Mouse (Mus musculus) large intestine, adult 2 months (tissue): ENCODE results near the gene Zc3h12c. TPM values are rescaled to one million over a fixed set of nuclear protein-coding genes. Genes with fewer than 3 reads are reported as not detected.
A peak's percentile ranks its signal among the peaks of the same experiment; 100 is the strongest.
"Not testable (repeated sequence)": the region's sequence is repeated elsewhere in the genome, so short reads cannot be mapped to it uniquely, and the experiment has no call there.

Source experiments
- DNase-seq: peaks from one replicate; pipeline ENCODE4 v3.0.0-alpha.2; 2012; ENCODE audit warnings: low read depth, low spot score
- WGBS: fragments of 180-500 bp; shearing (Covaris S2); methylation state at CpG from one replicate; pipeline ENCODE4 v1.1.7; 2018; 5-methylcytosine and 5-hydroxymethylcytosine counted together
- polyA plus RNA-seq: library from polyadenylated mRNA; depleted of rRNA; stranded (reverse); fragments of >200 nt; gene quantifications from 2 replicates; pipeline ENCODE4 v1.2.3, GENCODE M21; 2012

Gene Zc3h12c
- polyA plus RNA-seq, 1 experiment: 0.35 TPM

DNA sequence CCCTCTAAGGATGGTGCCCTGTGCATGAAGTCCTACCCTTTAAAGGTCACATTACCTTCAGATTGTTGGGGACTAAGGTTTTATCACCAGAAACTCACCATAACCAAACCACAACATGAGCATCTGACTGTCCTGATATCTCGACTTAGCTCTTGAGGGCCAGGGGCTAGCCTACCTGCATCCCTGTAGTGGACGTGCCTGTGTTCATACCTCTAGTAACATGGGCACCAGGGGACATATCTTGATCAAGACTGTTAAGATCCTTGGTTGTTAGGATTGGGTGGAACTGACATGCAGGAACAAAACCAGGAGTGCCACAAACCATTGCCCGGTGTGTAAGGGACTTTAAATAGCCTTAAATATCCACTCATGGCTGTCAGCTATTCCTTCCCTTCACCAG is 61.2 kb downstream of the Zc3h12c start:
- WGBS: 95% methylated on average over 3 of the region's 3 CpGs
- no peak for DNase-seq

DNA sequence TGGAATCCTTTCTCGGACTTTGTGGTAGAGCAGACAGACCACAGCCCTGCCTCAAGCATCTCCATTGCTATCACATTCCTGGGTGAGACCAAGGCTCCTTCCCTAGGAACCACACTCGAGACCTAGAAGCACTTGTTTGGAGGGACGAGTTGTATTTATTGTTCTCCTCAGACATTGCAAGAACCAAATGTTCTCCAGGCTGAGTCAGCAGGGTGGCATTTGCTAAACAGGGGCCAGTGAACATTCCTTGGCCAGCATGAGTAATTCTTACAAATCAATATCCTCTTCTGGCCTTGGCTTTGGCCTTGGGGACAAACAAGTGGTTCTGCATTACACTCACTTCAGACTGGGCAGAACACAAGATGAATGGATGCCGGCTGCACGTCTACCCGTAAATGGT is 62.9 kb downstream of the Zc3h12c start:
- WGBS: 61% methylated on average over 6 of the region's 6 CpGs
- DNase-seq: no peak

DNA sequence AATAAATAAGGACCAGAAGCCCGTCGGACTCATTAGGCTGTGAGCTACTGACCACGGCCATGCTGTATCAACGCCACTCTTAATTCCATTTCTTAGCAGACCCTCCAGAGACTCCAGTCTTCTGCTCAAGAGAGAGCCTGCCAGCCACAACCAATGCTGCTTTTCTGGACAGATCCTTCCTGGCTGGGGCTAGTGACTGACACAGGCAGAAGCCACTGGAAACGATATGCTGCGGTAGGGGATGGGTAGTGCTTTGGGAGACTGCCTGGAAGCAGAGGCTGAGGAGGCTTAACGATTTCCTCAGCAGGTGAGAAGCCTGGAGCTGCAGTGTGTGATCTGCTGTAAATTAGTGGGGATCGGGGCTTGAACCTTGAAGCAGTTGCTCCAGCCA is 64.2 kb downstream of the Zc3h12c start:
- WGBS: 70% methylated on average over 8 of the region's 8 CpGs
- DNase-seq: no peak

DNA sequence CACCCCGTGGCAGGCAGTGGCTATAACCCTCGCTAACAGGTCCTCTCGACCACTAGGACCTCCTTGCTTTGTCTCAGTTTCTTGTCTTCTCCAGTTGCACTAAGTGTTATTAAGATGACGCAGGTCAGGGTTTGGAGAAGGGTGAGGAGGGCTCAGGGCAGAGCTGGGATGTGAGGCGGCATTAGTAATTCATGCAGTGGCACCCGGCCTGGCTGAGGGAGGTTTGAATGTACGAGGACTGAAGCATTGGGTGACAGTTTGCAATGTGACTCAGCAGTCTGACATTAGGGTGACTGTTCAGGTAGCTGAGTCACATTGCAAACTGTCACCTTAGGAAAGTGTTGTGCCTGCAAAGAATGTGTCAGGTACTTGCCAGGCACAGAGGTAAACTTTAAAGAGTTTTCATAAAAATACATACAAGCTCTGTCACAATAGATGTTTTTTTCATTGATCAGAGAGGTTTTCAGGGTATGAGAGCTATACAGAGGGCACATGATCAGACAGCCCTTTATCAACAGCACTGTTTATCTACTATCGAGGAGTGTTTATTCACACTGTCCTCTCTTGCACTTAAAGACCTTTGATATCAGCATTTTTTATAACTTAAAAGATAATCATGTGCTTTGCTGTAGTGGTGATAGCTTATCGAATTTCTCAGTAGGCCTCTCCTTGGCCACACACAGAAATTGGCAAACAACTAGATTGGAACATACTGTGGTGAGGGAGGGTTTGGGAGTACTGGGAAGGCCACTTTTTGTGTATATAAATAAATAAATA is 64.7 kb downstream of the Zc3h12c start:
- no peak for DNase-seq
- WGBS: 53% methylated on average over 9 of the region's 9 CpGs

DNA sequence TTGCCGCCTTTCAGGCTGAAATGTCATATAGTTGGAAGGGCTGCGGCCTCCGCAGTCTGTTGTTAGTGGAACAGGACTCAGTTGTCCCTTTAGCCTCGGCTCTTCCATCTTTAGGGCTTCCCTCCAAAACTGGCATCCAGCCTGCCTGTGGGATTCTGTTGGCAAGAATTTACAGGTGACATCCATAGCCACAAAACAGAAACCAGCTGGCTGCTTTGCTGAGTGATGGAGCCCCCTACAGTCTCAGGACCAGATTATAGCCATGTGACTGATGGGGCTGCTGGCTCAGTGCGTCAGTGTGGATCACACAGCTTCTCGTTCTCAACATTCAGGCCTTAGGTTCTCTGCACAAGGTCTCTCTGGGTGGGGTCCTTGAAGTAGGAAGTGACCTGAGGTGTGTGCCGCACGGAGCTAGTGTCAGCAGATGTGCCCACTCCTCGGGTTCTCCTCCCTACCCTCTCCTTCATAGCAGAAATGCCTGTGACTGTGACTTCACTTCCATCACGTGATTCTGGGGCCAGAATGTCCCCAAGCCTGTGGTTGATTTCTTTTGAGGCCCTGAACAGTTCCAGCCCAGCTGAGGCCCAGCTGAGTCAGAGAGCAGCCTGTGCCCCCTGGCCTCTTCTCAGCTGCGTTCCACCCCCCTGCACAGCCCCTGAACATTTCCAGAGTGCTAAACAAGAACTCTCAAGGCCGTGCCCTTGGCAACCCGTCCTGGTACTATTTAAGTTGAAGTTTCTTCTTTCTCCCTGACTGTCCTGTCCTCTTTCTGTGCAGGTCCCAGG is 66.1 kb downstream of the Zc3h12c start:
- WGBS: 67% methylated on average over 13 of the region's 13 CpGs
- no peak for DNase-seq

DNA sequence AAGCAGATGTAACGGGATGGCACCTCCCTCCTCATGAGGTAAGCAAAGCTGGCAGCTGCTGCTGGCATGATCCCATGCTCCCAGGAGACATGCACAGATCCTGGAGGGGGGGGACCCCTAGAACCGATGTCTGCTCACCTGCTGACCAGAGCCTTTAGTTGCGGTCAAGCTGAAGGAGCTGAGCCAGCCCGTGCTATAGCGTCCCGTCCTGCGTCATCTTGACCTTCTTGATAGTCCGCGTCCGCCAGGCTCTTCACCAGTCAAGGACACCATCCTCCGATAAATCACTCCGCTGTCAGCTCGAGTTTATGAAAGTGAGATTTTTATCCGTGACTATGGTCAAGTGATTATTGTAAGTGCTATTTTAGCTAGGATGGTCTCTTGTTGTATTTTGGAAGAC is 67.9 kb downstream of the Zc3h12c start:
- no peak for DNase-seq
- WGBS: 85% methylated on average over 14 of the region's 14 CpGs

DNA sequence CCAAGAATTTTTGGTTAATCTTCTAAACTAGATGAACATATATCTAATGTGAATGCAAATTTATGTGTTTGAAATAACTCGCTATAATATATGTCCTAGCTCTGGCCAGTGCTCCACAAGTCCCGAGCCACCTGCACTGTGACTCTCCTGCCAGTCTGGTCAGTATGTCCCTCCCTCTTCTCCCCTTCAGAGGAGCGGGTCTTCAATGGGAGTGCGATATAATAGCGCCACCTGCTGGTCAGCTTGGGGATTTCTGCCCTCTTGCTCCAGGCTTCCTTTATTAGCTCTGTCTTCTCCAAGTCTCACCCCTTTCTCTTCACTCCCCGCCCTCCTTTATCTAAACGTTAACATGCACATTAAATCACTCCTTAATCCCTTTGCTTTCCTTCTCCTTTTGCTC is 69.8 kb downstream of the Zc3h12c start:
- peak; percentile 11 for DNase-seq
- under 1% methylated on average over 7 of the region's 7 CpGs for WGBS

DNA sequence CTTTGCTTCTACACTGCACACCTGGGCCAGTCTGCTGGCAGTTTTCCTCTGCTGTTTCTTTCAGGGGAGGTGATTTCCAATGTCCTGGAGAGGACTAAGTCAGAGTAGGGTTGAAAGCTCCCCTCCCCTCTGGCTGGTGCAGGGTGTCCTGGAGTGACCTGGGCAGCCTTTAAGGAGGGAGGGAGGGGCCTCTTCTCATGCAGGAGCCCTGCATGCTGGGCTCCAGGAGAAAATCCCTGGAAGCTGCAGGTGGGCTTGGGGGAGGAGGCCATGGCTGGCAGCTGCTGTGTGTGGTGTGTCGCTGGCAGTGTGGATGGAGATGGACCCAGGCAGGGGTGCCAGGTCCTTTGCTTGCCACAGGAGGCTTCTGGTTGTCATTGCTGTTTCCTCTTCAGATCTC is 71.0 kb downstream of the Zc3h12c start:
- DNase-seq: no peak
- WGBS: 77% methylated on average over 1 of the region's 1 CpGs

DNA sequence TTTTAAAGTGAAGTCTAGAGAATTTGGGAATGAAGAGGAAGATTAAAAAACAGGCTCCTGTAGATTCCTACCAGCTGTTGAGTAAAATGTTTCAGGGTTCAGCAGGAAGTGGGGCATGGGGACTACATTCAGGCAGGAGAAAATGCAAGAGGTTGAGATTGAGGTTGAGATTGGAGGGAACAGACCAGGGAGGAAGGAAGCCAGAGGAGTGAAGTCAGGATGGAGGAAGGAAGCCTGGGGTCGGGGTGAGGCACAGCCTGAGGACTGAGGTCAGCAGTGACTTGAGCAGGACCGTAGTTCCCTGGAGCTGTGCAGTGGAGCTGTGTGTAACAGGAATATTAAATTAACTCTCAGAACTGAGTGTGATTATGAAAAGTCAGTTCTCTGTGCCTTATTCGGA is 72.7 kb downstream of the Zc3h12c start:
- 68% methylated on average over 3 of the region's 3 CpGs for WGBS
- no peak for DNase-seq

DNA sequence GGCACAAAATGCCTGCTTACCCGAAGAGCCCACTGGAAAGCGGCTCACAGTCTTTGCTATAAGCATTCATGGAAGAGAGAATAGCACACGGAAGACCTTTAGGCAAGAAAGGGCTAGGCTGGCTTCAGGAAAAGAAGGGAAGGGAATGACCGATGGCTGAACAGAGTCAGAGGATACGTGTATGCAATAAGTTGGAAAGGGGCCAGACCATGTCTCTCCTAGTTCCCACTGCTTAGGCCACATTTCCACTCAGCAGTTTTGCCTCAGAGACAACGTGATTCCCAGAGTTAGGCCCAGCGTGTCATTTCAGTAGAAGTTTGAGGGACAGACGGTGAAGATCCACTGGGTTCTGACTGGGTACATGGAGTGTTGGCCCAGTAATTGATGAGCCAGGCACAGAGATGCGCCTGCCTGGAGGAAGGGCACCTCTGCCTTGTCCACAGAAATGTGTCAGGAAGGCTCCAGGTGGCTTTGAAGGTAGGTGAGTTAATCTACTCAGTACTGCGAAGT is 73.8 kb downstream of the Zc3h12c start:
- 78% methylated on average over 10 of the region's 10 CpGs for WGBS
- DNase-seq: no peak

DNA sequence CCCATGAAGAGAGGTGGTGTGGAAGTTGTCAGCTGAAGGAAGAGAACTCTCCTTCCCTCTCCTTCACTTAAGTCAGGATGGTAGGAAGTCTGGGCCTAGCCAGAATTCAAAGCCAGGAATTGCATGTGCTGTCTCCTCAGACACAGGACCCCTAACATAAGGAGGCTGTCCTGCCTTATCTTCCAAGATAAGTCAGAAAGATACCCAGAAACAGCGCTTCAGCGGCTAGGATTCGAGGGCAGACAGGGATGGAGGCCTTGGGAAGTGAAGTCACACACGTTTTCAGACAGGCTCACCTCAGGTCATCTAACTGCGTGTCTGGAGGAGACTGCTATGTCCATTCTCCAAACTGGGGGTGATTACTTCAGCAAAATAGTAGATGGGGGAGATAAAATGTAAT is 74.4 kb downstream of the Zc3h12c start:
- 86% methylated on average over 5 of the region's 5 CpGs for WGBS
- no peak for DNase-seq

DNA sequence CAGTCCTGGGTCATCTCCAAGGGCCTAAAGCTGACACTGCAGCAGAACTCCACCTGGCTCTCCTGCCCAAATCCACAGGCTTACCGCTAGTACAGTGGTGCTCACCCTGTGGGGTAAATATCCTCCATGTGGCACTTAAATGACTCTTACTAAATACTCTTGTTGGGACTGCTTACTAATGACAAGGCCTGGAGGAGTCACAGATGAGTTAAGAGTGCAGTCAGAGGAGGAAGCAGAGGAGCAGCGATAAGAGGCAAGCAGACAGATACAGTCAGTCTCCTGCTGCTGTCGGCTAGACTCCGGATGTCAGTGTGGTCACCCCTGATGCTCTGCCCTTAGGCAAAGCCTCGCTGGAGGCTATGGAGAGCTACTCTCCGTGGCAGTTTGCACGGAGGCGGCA is 75.3 kb downstream of the Zc3h12c start:
- 78% methylated on average over 8 of the region's 8 CpGs for WGBS
- DNase-seq: no peak

DNA sequence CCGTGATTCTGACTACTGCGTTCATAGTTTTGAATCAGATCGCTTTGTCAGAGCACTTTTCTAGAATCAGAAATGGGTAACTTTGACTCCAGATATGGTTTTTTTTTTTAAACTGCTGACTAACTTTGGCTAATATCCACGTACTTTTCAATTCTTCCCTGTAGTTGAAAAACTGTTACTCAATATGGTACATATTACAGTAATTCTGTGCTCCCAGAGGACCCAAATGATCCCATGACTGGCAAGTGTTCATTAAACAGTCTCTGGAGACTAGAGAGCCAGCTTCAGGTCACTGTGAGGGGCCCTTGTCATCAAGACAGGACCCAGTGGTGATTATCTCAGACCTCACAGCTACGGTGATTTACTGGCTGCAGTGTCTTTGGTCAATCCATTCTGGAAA is 76.1 kb downstream of the Zc3h12c start:
- WGBS: 89% methylated on average over 5 of the region's 5 CpGs
- no peak for DNase-seq

DNA sequence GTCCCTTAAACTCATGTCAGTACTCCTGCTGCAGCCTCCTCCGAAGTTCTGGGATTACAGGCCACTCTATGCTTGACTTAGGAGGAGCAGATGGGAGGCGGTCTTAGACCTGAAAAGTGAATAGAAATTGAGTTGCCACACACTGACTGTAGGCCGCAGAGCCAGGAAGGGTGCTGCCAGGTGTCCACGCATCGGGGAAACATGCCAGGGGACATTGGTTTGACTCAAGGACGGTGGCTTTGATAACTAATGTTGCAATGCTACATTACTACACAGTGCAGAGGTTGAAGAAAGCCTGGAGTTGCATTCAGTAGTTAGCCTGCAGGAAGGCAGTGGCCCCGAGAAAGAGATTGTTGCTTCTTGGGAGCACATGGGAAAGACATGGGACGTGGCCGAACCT is 76.6 kb downstream of the Zc3h12c start:
- DNase-seq: no peak
- WGBS: 88% methylated on average over 9 of the region's 9 CpGs

DNA sequence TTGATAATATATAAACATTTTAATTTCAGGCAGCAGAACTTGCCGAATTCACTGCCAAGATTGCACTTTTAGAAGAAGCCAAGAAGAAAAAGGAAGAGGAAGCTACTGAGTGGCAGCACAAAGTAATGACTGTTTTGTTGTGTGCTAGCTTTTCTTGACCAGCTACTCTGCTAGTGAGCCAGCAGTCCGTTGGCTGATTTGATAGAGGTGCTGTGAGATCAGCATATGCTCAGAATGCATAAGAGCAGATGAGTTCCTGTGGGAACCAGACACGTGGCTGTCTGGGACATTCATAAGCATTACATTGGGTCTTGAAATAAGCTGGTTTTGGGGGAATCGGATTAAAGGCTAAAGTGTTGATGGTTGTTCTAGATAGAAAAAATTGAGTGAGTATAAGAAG is 86.0 kb downstream of the Zc3h12c start:
- WGBS: 62% methylated on average over 4 of the region's 4 CpGs
- DNase-seq: no peak

DNA sequence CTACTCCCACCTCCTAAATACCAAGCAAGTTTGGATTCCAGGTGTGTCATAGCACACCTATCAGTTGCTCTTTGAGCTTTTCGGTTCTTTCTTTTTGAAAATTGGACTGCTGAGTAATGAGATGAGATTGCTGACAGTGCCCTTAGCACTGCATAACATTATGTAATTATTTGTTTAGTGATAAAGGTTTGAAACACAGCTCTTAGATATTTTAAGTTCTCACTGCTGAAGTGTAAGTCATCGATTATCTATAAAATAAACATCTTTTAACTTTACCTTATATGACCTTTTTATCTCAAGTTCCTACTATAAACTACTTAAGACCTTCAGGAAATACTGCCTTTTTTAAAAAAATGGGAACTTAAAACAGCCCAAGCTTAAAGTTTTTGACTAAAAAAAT is 86.4 kb downstream of the Zc3h12c start:
- no peak for DNase-seq
- WGBS: 17% methylated on average over 2 of the region's 2 CpGs

DNA sequence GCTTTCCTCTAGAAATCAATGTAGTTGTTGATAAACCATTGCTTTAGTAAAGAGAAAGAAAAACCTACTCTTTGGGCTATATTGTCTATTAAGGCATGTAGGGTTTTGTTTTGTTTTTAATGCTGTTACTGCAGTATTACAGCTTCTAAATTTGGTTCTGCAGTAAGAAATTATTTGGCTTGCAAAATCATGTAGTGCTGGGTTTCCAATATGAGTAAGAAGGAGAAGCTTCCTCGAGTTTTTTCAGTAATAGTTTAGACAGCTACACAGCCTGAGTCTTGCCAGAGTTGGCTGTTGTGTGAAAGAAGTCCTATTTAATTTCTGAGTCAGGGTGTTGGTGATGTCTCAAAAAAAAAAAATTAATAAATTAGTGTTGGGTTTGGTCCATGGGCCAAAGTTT is 90.7 kb downstream of the Zc3h12c start:
- DNase-seq: no peak
- WGBS: 60% methylated on average over 1 of the region's 1 CpGs

DNA sequence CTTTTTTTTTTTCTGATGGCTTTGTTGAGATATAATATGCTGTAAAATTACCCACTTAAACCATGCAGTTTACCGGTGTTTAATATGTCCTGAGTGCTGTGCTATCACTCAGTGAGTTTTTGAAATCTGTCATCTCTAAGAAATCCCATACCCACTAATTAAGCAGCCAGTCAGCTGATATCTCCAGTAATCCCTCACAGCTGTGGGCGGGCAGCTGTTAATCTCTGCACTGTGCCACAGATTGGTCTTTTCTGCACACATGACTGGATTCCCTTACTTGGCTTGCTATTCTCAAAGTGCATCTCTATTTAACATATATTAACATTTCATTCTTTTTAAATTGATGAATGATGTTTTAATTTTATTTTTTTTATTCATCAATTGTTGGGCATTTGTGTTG is 92.3 kb downstream of the Zc3h12c start:
- 91% methylated on average over 2 of the region's 2 CpGs for WGBS
- DNase-seq: no peak

DNA sequence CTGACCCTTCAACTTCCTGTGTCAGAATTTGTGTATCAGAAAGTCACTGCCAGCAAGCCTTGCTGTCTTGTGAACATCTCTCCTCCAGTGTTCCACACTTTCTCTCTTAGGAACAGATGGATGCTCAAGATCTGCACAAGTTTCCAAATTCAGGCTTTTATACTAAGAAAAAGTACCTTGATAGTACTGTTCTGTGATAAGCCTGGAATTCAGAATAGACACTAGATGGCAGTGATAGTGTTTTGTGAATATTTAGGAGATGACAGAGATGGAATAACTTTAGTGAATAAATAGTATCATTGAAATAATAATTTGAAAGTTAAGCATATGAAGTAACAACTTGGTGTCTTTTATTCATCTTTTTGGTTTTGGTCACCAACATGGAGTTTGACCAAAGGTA is 96.2 kb downstream of the Zc3h12c start:
- DNase-seq: no peak

DNA sequence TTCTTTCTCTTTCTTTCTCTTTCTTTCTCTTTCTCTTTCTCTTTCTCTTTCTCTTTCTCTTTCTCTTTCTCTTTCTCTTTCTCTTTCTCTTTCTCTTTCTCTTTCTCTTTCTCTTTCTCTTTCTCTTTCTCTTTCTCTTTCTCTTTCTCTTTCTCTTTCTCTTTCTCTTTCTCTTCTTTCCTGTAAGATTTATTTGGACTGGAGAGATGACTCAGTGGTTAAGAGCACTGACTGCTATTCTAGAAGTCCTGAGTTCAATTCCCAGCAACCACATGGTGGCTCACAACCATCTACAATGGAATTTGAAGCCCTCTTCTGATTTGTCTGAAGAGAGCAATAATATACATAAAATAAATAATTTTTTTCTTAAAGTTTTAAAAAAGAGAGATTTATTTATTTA is 97.0 kb downstream of the Zc3h12c start:
- DNase-seq: not testable (repeated sequence)

DNA sequence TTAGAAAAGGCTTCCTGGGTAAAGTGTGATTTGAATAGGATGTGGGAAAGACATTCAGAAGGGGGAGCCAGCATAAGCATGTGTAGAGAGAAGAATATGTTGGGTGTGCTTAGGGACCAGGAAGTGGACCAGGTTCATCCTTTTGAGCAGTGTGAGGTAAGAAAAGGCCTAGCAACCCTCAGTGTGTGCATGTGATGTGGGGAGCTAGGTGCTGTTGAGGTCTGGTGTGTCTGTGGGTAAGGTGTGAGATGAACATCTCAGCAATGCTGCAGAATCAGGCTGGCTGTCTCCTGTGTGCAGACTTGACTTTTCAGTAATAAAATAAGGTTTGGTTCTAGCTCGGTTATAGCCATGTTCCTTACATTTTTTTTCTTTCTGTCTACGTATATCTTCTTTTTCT is 98.3 kb downstream of the Zc3h12c start:
- 93% methylated on average over 2 of the region's 2 CpGs for WGBS

More for the DNA sequence above, 98.3 kb downstream of the Zc3h12c start:
- DNase-seq: no peak
